Mouse (Mus musculus): ENCODE measurements at regions not wholly inside any gene's neighbourhood (a gene's known extent, or its start where the extent isn't known, plus 50 kb on each side); places are given as distances from the start of the nearest gene placed in this dataset.
A peak's percentile ranks its signal among the peaks of the same experiment; 100 is the strongest.

- DNase-seq (ENCODE audit: low read depth, low spot score) = no peak
- H3K27me3 ChIP-seq = peaks cover 12% of the 10 kb centered on the region
- in situ Hi-C loops (cut with MboI; ENCODE audit: low pct_unique_long_range_greater_than_20kb) = no loop called here
- ATAC-seq = no peak
- TF ChIP-seq CTCF (IDR thresholded peaks at IDR 0.05) = no peak
- CTCF ChIA-PET = interaction anchor here (1.1 kb wide), 1 partner anchor 19 kb away, joined by 3 read pairs; no protein-coding TSS in a partner anchor
- POLR2A ChIA-PET = no interaction called here
Observed at GRCm38 (mm10) chr16:76830371-76830770, 183.1 kb upstream of the Usp25 start.

DNA sequence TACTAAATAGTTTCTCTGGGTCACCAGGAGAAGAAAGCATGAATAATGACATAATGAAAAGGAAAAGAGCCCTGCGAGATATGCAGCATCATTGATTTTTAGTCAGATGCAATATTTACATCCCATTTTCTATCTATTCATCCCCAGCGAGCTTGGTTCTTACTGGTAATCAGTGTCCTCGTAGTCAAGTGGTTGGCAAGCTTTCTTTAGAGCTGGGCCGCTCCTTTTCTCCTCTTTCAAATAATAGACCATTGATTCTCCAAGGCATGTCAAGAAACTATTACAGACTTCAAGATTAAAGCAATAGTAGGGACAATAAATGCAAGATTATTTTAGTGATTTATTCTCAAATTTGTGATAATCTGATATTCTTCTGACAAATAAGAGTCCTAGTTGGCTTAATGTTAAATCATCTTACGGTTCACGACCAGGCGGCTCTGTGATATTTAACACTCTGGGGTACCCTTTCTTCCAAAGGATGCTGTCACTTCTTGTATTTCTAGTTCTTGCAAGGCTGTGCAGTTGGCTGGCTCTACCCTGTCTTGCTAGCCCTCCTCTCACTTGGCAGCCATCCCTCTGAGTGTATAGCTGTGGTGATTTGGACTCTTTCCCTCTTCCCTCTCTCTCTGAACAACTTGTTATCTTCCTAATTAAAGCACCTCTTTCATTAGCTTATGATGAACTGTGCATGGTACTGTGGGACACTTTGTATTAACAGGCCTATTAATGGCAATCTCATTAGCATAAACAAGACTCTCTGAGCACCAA, 185.6 kb upstream of the Usp25 start:
- ChIA-PET CTCF (interaction anchor here (1.0 kb wide), 1 partner anchor 14 kb away, joined by 3 read pairs; no protein-coding TSS in a partner anchor), POLR2A (no interaction called here)
- TF ChIP-seq CTCF (IDR thresholded peaks at IDR 0.05) = no peak
- no peak for DNase-seq (ENCODE audit: low read depth, low spot score)
- peaks cover 16% of the 10 kb centered on the region for H3K27me3 ChIP-seq
- ATAC-seq = no peak
- in situ Hi-C loops (cut with MboI; ENCODE audit: low pct_unique_long_range_greater_than_20kb) = no loop called here

DNA sequence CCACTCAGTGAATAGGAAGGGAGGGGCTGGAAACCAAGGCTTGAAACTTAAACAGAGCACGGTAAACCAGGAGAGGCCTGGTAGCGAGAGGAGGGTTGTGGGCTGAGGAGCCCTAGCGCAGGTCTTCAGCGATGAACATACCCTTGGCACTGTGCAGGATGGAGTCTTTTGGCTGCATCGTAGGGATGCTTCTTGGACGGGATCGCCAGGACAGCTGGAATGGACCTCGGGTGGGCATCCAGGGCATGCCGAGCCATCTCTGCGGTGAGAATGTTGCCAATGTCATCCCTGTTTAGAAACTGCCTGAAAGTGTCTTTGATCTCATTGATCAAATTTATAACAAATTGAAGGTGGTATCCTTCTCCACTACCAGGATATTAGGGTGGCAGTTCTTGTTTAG, 192.2 kb upstream of the Usp25 start:
- no peak for ATAC-seq
- no peak for DNase-seq (ENCODE audit: low read depth, low spot score)
- POLR2A ChIA-PET = no interaction called here
- H3K27me3 ChIP-seq = peaks cover 8% of the 10 kb centered on the region
- CTCF ChIA-PET = no interaction called here
- TF ChIP-seq CTCF (IDR thresholded peaks at IDR 0.05) = no peak
- in situ Hi-C loops (cut with MboI; ENCODE audit: low pct_unique_long_range_greater_than_20kb) = no loop called here

GRCm38 (mm10) chr16:76816056-76816885, 197.2 kb upstream of the Usp25 start:
- CTCF ChIA-PET = interaction anchor here (1.2 to 1.6 kb wide), 2 partner anchors 9 to 12 kb away, joined by 3 read pairs; no protein-coding TSS in a partner anchor
- no peaks in the 10 kb centered on the region for H3K27me3 ChIP-seq
- POLR2A ChIA-PET = interaction anchor here (0.6 kb wide), 1 partner anchor 13 kb away, joined by 3 read pairs; no protein-coding TSS in a partner anchor
- in situ Hi-C loops (cut with MboI; ENCODE audit: low pct_unique_long_range_greater_than_20kb) = no loop called here
- TF ChIP-seq CTCF (IDR thresholded peaks at IDR 0.05) = no peak
- DNase-seq (ENCODE audit: low read depth, low spot score) = no peak
- no peak for ATAC-seq

DNA sequence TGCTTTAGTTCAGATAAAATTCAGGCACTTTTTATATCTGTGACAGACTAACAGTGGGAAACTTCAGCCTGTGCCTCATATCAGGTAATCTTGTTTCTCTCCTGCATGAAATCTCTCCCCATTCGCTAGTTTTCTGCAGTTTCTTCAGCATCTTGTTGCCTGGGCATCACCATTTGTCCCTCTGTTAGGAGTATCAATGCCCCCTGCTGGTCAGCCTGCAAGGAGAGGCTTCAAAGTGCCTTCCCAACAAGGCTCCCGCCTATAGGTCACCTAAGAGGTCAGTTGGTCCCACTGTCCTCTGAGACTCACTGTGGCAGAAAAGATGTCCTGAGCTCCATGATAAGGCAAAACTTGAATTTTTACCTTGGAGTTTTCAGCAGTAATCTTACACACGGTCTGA, 209.8 kb upstream of the Usp25 start:
- TF ChIP-seq CTCF (IDR thresholded peaks at IDR 0.05) = peak; percentile 57
- no peak for DNase-seq (ENCODE audit: low read depth, low spot score)
- ChIA-PET CTCF (interaction anchor here (1.4 kb wide), 1 partner anchor 13 kb away, joined by 3 read pairs; no protein-coding TSS in a partner anchor), POLR2A (no interaction called here)
- in situ Hi-C loops (cut with MboI; ENCODE audit: low pct_unique_long_range_greater_than_20kb) = no loop called here
- ATAC-seq = no peak
- no peaks in the 10 kb centered on the region for H3K27me3 ChIP-seq

DNA sequence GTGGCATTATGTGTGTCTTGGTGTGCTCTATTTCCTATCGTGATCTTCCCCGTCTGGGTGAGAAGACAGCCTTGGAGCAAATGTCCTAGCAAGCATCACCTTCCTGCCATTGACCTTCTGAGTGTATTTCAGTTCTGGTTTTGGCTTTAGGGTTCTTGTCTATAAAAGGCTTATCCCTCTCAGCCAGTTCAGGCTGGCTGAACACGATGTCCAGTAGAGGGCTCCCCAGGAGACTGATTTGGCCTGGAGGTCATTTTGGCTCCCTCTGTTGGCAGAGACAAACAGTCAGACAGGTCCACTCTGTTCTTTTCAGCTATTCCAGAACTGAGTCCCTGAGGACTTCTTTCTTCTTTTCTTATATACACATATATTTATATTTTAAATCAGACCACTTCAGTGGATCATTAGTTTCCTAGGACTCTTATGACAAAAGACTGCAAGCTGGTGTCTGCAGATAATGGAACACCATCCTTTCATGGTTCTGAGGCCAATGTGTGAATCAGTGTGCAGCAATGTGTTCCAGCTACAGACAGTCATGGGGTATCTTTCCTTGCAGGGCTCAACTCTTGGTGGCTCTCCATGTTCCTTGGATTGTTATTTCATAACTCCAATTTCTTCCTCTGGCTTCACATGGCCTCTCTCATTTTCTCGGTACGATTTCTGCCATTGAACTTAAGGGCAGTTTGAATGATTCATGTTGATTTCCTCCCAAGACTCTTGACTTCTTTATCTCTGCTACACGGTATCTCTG, 226.9 kb upstream of the Usp25 start:
- TF ChIP-seq CTCF (IDR thresholded peaks at IDR 0.05) = peak; percentile 93
- ChIA-PET POLR2A (no interaction called here), CTCF (interaction anchor here (1.0 to 1.2 kb wide), 3 partner anchors 9 to 111 kb away, joined by 3 to 5 read pairs (median 4); no protein-coding TSS in a partner anchor)
- no peaks in the 10 kb centered on the region for H3K27me3 ChIP-seq
- in situ Hi-C loops (cut with MboI; ENCODE audit: low pct_unique_long_range_greater_than_20kb) = no loop called here
- peak; percentile 17 for DNase-seq (ENCODE audit: low read depth, low spot score)
- peak; percentile 93 for ATAC-seq

- ATAC-seq (no peak), DNase-seq (ENCODE audit: low read depth, low spot score) (peak; percentile 1)
- TF ChIP-seq CTCF (IDR thresholded peaks at IDR 0.05) = no peak
- no peaks in the 10 kb centered on the region for H3K27me3 ChIP-seq
- CTCF ChIA-PET = interaction anchor here (1.1 kb wide), 1 partner anchor 12 kb away, joined by 3 read pairs; no protein-coding TSS in a partner anchor
- POLR2A ChIA-PET = no interaction called here
- in situ Hi-C loops (cut with MboI; ENCODE audit: low pct_unique_long_range_greater_than_20kb) = no loop called here
Observed at GRCm38 (mm10) chr16:76782656-76783055, 230.8 kb upstream of the Usp25 start.

DNA sequence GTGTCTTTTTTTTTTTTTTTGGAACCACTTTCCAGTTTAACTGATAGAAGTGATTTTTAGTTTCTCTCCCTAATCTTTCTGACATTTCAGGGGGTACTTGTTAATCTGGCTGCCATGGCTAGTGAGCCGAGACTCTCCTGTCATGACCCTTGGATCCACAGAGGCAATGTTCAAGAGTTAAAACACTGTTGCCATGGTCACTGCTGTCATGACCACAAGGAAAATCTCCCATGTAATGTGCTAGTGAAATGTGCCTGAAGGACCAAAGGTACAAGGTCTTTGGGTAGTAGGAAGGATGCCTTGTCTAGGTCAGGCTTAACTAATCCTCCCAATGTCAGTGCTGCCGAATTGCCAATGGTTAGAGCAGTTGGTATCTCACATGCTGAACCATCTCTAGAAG, 237.7 kb upstream of the Usp25 start:
- in situ Hi-C loops (cut with MboI; ENCODE audit: low pct_unique_long_range_greater_than_20kb) = no loop called here
- ATAC-seq = no peak
- ChIA-PET CTCF (no interaction called here), POLR2A (no interaction called here)
- no peak for TF ChIP-seq CTCF (IDR thresholded peaks at IDR 0.05)
- no peak for DNase-seq (ENCODE audit: low read depth, low spot score)
- no peaks in the 10 kb centered on the region for H3K27me3 ChIP-seq

DNA sequence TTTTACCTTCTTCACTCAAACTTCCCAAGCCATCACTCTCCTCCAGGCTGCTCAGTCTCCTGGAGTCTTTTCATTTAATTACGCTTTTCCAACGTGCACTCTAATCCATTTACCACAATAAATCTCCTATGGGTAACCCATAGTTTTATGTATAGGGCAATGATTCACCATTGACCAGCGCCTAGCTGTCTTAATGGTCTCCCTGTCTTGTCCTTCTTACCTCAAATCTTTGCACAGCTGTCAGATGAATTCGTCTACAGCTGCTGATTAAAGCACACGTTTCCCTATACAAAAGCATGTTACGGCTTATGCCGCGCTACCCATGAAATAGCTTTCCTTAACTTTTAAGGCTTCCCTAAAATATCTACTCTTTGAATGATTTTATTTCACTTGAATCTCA, 239.5 kb upstream of the Usp25 start:
- no peaks in the 10 kb centered on the region for H3K27me3 ChIP-seq
- in situ Hi-C loops (cut with MboI; ENCODE audit: low pct_unique_long_range_greater_than_20kb) = no loop called here
- CTCF ChIA-PET = no interaction called here
- POLR2A ChIA-PET = no interaction called here
- DNase-seq (ENCODE audit: low read depth, low spot score) (no peak), ATAC-seq (no peak)
- TF ChIP-seq CTCF (IDR thresholded peaks at IDR 0.05) = no peak

- no peak for TF ChIP-seq CTCF (IDR thresholded peaks at IDR 0.05)
- ChIA-PET CTCF (no interaction called here), POLR2A (no interaction called here)
- DNase-seq (ENCODE audit: low read depth, low spot score) = no peak
- no peak for ATAC-seq
- H3K27me3 ChIP-seq = no peaks in the 10 kb centered on the region
- in situ Hi-C loops (cut with MboI; ENCODE audit: low pct_unique_long_range_greater_than_20kb) = no loop called here
Observed at GRCm38 (mm10) chr16:76773466-76773865, 240.0 kb upstream of the Usp25 start.

Measured in Patski (cell line).